Mouse (Mus musculus) naive thymus-derived CD4-positive, alpha-beta T cell, adult 2 months (primary cell): ENCODE data around the gene Rassf2.

Experiments
- DNase-seq: peaks from one replicate; pipeline ENCODE4 v3.0.0-alpha.2; 2011; ENCODE audit warnings: low read depth

The Rassf2 gene

DNA sequence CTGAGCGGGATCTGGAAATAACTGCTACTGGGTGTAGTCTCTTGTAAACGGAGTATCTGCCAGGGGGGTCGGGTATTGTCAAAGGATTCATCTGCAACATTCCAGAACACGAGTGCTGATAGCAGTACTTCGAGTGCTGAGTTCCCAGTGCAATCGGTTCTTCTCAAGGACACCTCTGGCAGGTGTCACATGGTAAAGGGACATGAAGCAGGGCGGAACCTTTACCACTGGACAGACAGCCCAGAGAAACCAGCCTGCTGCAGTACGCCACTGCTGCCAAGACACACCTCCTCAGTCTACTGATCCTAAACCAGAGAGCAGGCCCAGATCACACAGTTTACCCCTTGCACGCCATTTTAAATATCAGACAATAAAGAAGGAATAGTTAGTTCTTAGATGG, 75.2 kb downstream of the Rassf2 start:
- no peak for DNase-seq

DNA sequence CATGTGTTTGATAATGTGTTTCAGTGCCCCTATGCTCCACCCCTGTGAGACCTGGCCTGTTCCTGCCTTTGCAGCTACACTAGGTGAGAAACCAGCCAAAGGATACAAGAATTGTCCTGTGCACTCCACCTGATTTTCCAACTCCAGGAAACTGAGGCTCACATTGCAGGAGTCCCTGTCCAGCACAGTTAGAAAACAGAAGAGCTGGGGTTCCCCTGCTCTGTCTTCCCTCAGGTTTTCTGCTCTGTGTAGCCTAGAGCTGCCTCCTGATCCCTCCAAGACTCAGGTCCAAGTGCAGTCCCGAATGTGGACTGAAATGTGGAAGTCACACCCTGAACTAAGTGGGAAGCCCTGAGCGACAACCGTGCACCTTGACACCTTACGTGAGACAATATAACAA, 76.3 kb downstream of the Rassf2 start:
- DNase-seq = no peak

DNA sequence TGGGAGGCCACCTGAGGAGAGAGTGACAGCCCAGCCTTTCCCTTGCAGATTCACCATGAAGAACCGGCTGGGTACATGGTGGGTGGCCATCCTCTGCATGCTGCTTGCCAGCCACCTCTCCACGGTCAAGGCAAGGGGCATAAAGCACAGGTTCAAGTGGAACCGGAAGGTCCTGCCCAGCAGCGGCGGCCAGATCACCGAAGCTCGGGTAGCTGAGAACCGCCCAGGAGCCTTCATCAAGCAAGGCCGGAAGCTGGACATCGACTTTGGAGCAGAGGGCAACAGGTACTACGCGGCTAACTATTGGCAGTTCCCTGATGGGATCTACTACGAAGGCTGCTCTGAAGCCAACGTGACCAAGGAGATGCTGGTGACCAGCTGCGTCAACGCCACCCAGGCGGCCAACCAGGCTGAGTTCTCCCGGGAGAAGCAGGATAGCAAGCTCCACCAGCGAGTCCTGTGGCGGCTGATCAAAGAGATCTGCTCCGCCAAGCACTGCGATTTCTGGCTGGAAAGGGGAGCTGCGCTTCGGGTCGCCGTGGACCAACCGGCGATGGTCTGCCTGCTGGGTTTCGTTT, 77.0 kb downstream of the Rassf2 start:
- no peak for DNase-seq

DNA sequence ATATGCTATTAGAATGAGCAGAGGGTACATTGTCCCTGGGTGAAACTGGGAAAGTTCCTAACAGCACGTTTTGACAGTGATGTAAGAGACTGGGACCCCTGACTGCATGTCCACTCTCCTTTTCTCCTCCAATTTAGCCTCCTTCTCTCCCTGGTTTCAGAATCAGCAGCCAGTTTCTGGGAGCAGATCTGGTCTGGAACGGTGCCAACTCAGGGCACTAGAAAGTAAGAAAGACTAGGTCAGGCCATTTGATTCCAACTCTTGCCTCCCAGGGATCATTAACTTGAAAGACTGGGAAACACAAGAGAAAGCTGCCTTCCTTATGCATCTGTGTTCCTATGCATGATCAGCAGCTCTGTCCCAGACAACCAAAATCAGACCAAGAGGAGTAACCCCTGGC, 77.6 kb downstream of the Rassf2 start:
- no peak for DNase-seq

DNA sequence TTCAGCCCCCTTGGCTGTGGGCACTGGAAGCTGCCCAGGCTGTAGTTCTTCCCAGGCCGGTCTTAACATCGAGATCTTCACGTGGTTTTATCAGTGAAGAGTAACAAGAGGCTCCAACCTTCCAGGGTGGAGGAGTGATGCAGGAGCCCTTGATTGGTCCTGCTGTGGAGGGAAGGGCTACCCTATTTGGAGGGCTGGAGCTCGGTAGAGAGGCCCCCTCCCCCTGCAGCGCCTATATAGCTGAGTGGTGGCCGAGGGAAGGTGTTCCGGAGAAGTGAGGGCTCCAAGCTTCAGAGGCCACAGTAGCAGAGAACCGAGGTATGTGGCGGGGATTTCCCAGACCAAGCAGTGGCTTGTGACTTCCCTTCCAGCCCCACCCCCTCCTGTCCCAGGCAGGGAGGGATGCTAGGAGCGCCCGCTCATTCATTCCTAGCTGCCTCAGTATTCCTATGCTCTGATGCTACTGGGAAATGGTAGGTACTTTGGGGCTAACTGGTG, 79.4 kb downstream of the Rassf2 start, which contains the start of gene Prnd:
Gene Prnd (plus strand): TSS at position 264 of the 498 bp plus-strand sequence.
- DNase-seq = peak; percentile 52

DNA sequence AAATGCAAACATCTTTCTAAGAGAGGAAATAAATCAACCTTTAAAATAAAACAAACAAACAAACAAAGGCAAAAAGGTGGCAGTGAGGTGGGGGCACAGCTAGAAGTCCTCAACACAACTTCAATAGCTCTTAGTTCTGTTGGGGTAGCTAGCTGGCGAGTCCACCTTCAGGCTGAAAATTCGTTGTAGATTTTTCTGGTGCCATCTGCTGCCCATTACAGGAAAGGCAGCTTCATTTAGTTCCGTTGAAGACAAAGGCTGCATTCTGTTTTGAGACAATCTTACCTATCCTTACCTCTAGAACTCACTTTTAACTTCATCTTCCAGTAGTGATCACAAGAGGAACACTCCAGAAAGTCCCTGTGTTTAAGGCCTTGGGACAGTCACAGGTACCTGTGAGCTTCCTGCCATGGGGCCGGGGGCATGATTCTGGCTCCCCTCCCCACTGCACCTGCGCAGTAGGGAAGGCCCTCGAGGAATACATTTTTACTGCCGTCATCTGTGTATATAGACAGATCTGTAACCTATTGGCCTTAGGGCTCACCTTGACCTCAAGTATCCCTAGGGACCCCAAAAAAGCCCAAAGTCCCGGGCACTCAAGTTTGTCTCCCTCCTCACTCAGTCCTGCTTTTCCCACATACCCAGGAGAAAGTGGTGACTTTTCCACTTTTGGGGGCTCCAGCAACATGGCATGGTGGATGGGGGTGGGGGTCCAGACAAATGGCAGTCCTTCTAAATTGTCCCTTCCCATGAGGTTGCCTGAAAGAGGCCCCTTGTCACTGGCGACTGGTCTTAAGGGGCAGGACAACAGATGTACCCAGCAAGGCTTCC, 80.1 kb downstream of the Rassf2 start:
- DNase-seq = peak; percentile 66

DNA sequence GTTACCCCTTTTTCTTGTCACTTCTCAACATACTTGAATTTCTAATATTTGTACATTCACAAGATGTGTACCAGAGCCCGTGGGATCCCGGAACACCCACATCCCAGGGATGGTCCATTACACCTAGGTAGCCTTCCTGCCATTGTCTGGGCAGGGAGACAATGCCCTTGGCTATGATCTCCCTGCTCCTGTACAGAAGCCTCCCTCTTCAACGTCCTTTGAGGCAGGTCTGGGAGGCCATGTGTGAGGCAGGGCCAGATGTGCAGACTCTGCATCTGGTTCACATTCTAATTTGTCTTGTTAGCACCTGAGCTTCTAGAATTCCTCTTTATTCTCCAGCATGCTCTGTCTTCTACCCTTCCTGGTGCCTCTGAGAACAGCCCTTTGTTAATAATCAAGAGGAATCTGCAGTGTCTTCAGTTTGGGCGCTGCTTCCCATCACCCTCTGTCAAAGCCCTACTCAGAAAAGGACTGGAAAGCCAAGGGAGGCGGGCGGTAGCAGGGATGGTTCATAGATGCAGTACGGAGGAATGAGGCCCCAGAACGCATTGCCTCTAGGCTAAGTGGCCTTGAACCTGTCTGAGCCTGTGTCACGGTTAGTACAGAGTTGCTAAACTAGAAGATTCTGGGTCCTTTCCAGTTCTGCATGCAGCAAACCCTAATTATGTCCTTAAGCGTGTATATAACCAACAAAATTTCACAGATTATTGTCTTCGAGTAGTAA, 81.0 kb downstream of the Rassf2 start:
- DNase-seq = no peak

DNA sequence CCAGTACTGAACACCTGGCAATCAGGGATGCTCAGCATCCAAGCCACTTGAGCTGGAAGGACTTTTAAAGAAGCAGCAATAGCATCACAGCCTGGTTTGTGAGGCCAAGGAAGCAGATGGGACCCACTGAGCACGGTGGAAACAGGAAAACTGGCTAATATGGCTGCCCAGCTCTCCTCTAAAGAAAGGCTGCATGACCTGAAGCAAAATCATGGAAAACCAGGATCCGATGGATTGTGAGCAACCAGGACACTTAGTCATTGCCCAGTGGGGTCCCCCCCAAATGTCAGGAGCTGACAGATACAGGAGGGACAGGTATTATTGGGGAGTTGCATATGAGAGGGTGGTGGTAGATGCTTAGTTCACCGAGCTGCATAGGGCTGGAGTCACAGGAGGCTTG, 81.9 kb downstream of the Rassf2 start:
- DNase-seq = no peak

DNA sequence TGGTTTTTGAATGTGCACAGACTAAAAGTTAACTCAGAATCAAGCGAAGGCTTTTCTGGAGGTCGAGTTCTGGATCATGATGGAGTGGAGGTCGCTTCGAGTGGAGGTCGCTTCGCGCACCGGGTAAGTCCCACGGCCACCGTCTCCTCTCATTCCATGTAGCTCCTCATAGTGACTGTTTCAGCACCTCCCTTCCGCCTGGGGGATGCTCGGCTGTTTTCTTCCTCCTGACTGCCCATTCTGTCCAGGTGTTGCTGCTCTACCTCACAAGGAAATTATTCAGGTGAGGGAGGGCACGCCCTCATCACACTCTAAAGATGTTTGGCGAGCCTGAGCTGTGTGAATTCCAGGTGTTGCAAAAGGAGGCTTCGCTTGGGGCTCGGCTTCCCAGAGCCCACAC, 83.7 kb downstream of the Rassf2 start:
- no peak for DNase-seq

DNA sequence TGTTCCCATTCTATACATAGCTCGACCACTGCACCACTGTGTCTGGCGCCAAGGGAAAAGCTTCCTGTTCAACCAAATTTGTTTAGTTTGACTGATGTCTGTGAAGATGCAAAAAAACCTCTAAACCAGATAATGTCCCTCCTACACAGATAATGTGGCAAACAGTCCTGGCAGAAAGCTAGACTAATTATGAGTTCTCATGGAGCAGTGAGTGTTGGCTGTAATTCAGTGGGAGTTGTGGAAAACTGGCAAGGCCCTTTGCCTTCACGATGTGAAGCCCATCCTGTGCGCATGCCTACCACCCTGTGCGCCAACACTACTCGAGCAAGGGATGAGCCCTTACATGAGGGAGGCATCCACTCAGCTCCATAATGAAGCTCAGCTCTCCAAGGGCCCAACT, 84.3 kb downstream of the Rassf2 start:
- no peak for DNase-seq

DNA sequence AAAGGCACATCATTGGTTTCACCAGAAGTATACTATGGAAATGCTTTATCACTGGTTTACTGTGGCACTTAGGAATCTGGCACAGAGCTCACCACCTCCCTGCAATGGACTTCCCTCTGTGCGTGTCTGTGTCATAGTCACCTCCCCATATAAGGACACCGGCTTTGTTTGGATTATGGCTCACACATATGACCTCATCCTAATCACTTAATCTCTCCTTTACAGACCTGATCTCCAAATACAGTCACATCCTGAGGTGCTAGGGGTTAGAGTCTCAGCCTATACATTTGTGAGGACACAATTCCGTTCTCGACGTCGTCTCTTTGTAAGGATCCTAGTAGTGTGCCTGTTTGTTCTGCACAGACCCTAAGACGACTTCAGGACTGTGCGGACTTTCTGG, 84.8 kb downstream of the Rassf2 start:
- no peak for DNase-seq

DNA sequence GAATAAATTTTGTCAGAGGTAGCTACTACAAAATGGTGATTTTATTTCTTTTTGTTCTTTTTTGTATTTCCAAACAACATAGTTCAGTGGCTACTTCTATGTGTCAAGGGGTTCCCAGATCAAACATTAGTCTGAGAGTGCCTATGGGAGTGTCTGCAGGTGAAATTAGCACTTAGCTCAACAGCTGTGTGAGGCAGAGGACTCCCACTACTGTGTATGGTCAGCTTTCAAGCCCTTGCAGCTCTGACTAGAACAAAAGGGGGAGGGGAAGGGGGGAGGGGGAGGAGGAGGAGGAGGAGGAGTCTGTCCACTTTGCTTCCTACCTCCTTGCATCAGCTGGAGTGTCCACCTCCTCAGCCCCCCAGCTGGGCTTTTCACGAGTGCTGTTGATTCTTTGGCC, 85.7 kb downstream of the Rassf2 start:
- no peak for DNase-seq

DNA sequence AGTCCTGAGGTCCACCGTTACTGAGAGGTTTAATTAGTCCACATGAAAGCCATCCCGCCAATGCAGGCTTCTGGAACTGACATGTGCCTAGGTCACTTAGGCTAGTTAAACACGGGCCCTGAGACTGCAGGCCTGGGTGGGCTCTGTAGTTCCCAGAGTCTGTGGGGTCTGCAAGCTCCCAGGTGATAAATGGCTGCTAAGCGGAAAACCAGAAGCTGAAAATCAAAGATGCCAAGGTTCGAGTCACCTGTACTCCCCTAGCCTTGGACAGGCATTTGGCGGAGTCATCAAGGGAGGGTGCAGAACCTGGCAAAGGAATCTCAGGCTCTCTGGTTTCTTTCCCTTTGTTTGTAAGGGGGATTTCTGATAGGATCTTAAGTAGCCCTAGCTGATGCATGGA, 88.6 kb downstream of the Rassf2 start:
- no peak for DNase-seq

DNA sequence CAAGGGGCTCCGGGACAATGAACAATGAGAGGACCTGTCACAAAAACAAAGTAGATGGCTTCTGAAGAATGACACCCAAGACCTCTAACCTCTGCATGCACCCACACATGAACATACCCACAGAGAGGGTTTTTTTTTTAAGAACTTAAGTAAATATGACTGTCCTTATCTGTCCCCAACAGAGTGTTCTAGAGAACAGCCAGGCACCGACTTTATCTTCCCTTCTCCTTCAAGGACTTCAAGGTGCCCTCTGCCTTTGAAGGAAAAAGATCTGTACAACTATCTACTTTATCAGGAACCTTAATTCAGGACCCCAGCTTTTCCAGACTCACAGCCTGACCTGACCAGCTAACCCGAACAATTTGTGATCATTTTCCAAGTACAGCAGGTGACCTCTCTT, 89.6 kb downstream of the Rassf2 start:
- DNase-seq = no peak
